Mouse (Mus musculus) intestine, postnatal 0 days (tissue): ENCODE results near the gene E330021D16Rik. TPM values are rescaled to one million over a fixed set of nuclear protein-coding genes. Genes with fewer than 3 reads are reported as not detected.

Source experiments
- ATAC-seq: fragments of 200-750 bp; cut with Nextera tagmentation; 2 replicates; pipeline ENCODE4 v1.8.0; 2017; ENCODE audit warnings: mild to moderate bottlenecking, moderate TSS enrichment, moderate library complexity
- H3K27ac ChIP-seq: fragments of 300-500 bp; sonication (generic); 2 replicates; pipeline ENCODE4 v1.5.1; 2014; ENCODE audit warnings: mild to moderate bottlenecking, low read depth, low read length, moderate library complexity
- H3K27me3 ChIP-seq: fragments of 300-500 bp; sonication (generic); replicated peaks from 2 replicates; pipeline ENCODE4 v1.6.1; 2014; ENCODE audit warnings: low read length, mixed read lengths; ENCODE audit not compliant: control insufficient read depth, insufficient read depth
- H3K36me3 ChIP-seq: fragments of 300-500 bp; sonication (generic); 2 replicates; pipeline ENCODE4 v1.6.1; 2014; ENCODE audit warnings: mild to moderate bottlenecking, moderate library complexity; ENCODE audit not compliant: control insufficient read depth, insufficient read depth
- H3K4me1 ChIP-seq: fragments of 300-500 bp; sonication (generic); replicated peaks from 2 replicates; pipeline ENCODE4 v1.6.1; 2014; ENCODE audit warnings: antibody characterized with exemption, low read length, mixed read lengths; ENCODE audit not compliant: control insufficient read depth, insufficient read depth
- H3K4me2 ChIP-seq: fragments of 300-500 bp; sonication (generic); replicated peaks from 2 replicates; pipeline ENCODE4 v1.6.1; 2014; ENCODE audit warnings: low read depth, mild to moderate bottlenecking, moderate library complexity
- H3K4me3 ChIP-seq: fragments of 300-500 bp; sonication (generic); 2 replicates; pipeline ENCODE4 v1.5.1; 2014; ENCODE audit warnings: low read depth, low read length
- H3K9ac ChIP-seq: fragments of 300-500 bp; sonication (generic); 2 replicates; pipeline ENCODE4 v1.6.1; 2014; ENCODE audit warnings: mild to moderate bottlenecking, low read depth, low read length
- H3K9me3 ChIP-seq: fragments of 300-500 bp; sonication (generic); 2 replicates; pipeline ENCODE4 v1.6.1; 2016; ENCODE audit warnings: mixed run types; ENCODE audit not compliant: control insufficient read depth
- CTCF ChIP-seq: sonication (generic); IDR thresholded peaks from 2 replicates; pipeline ENCODE4 v1.5.1; 2016; ENCODE audit warnings: low read depth, mild to moderate bottlenecking, control low read depth, antibody characterized with exemption, moderate library complexity
- WGBS: fragments of 180-500 bp; shearing (Covaris S2); extraction: QIAGEN DNeasy Blood & Tissue Kit; methylation state at CpG from one replicate; pipeline ENCODE4 v1.1.7; 2014; 5-methylcytosine and 5-hydroxymethylcytosine counted together
- polyA plus RNA-seq: library from polyadenylated mRNA; unstranded; fragments of >200 nt; fragmentation: Nextera tagmentation; extraction: Ambion mirVana; gene quantifications from 2 replicates; pipeline ENCODE4 v1.2.1, GENCODE M21; 2015

Gene E330021D16Rik
- polyA plus RNA-seq, 1 experiment from 2014 or later, result not detected

- H3K36me3 ChIP-seq, result no peaks in the 10 kb centered on the region
- no peak for TF ChIP-seq CTCF
- H3K4me1 ChIP-seq, result no peaks in the 10 kb centered on the region
- WGBS, result 66% methylated on average over 5 of the region's 5 CpGs
- ATAC-seq, result no peak
- H3K9ac ChIP-seq, result no peak overlapping the region
- H3K4me2 ChIP-seq, result no peak overlapping the region
- no peak overlapping the region for H3K4me3 ChIP-seq
- H3K27me3 ChIP-seq, result no peaks in the 10 kb centered on the region
- H3K27ac ChIP-seq, result no peak overlapping the region
- no peaks in the 10 kb centered on the region for H3K9me3 ChIP-seq
Observed at GRCm38 (mm10) chr6:136417864-136418263, 2.5 kb upstream of the E330021D16Rik start.

- 91% methylated on average over 5 of the region's 5 CpGs for WGBS
- no peak overlapping the region for H3K27ac ChIP-seq
- H3K9ac ChIP-seq, result no peak overlapping the region
- TF ChIP-seq CTCF, result no peak
- no peak overlapping the region for H3K4me2 ChIP-seq
- H3K27me3 ChIP-seq, result no peaks in the 10 kb centered on the region
- no peak overlapping the region for H3K4me3 ChIP-seq
- no peaks in the 10 kb centered on the region for H3K4me1 ChIP-seq
- no peaks in the 10 kb centered on the region for H3K36me3 ChIP-seq
- ATAC-seq, result no peak
- H3K9me3 ChIP-seq, result no peaks in the 10 kb centered on the region
Observed at GRCm38 (mm10) chr6:136413856-136414362, 1.5 kb downstream of the E330021D16Rik start.

- no peaks in the 10 kb centered on the region for H3K9me3 ChIP-seq
- no peak overlapping the region for H3K4me3 ChIP-seq
- no peak overlapping the region for H3K4me2 ChIP-seq
- no peaks in the 10 kb centered on the region for H3K36me3 ChIP-seq
- 51% methylated on average over 2 of the region's 2 CpGs for WGBS
- H3K27ac ChIP-seq, result no peak overlapping the region
- H3K27me3 ChIP-seq, result no peaks in the 10 kb centered on the region
- no peak overlapping the region for H3K9ac ChIP-seq
- ATAC-seq, result no peak
- TF ChIP-seq CTCF, result no peak
- no peaks in the 10 kb centered on the region for H3K4me1 ChIP-seq
Observed at GRCm38 (mm10) chr6:136407608-136408192, 7.7 kb downstream of the E330021D16Rik start.

GRCm38 (mm10) chr6:136396860-136397259 is 18.5 kb downstream of the E330021D16Rik start:
- no peak overlapping the region for H3K27ac ChIP-seq
- no peak overlapping the region for H3K9ac ChIP-seq
- no peak for ATAC-seq

GRCm38 (mm10) chr6:136390262-136390661 is 25.1 kb downstream of the E330021D16Rik start:
- TF ChIP-seq CTCF, result no peak
- H3K4me1 ChIP-seq, result no peaks in the 10 kb centered on the region
- H3K27me3 ChIP-seq, result no peaks in the 10 kb centered on the region
- H3K4me2 ChIP-seq, result no peak overlapping the region
- no peaks in the 10 kb centered on the region for H3K36me3 ChIP-seq
- 69% methylated on average over 9 of the region's 9 CpGs for WGBS
- ATAC-seq, result no peak
- H3K4me3 ChIP-seq, result no peak overlapping the region
- no peak overlapping the region for H3K9ac ChIP-seq
- H3K9me3 ChIP-seq, result no peaks in the 10 kb centered on the region
- no peak overlapping the region for H3K27ac ChIP-seq

More at GRCm38 (mm10) chr6:136396860-136397259, 18.5 kb downstream of the E330021D16Rik start:
- Histone ChIP-seq H3K36me3 (no peaks in the 10 kb centered on the region), H3K4me2 (no peak overlapping the region), H3K27me3 (no peaks in the 10 kb centered on the region), H3K4me1 (no peaks in the 10 kb centered on the region), H3K9me3 (no peaks in the 10 kb centered on the region), H3K4me3 (no peak overlapping the region)
- TF ChIP-seq CTCF, result no peak
- WGBS, result 94% methylated on average over 9 of the region's 9 CpGs

GRCm38 (mm10) chr6:136385287-136385686 is 30.1 kb downstream of the E330021D16Rik start:
- ATAC-seq, result no peak
- H3K27ac ChIP-seq, result no peak overlapping the region
- H3K9me3 ChIP-seq, result no peaks in the 10 kb centered on the region
- no peak overlapping the region for H3K9ac ChIP-seq
- WGBS, result 76% methylated on average over 7 of the region's 7 CpGs
- no peak overlapping the region for H3K4me2 ChIP-seq
- no peaks in the 10 kb centered on the region for H3K4me1 ChIP-seq
- H3K36me3 ChIP-seq, result no peaks in the 10 kb centered on the region
- TF ChIP-seq CTCF, result peak; percentile 57
- H3K27me3 ChIP-seq, result no peaks in the 10 kb centered on the region
- H3K4me3 ChIP-seq, result no peak overlapping the region
